Mouse (Mus musculus): Measurements from ENCODE around the gene Hist2h2be. TPM values are rescaled to one million over a fixed set of nuclear protein-coding genes. Genes with fewer than 3 reads are reported as not detected.
A peak's percentile ranks its signal among the peaks of the same experiment; 100 is the strongest.
"Not testable (repeated sequence)": the region's sequence is repeated elsewhere in the genome, so short reads cannot be mapped to it uniquely, and the experiment has no call there.

The Hist2h2be gene
- 6.8 and 8.6 TPM in 2 replicates for polyA plus RNA-seq (2014; fragmentation: Nextera tagmentation; extraction: Ambion mirVana)

GRCm38 (mm10) chr3:96220765-96221639, at the start of gene Hist2h2be, which contains the start of gene Hist2h2ac:
TSS of gene Hist2h2be (plus strand) at chr3:96221119.
TSS of gene Hist2h2ac (minus strand) at chr3:96220880.
- Histone ChIP-seq H3K27ac (ENCODE audit: low read depth, low read length) (peak within 1 kb of the TSS; percentile 97), H3K36me3 (ENCODE audit: control insufficient read depth, insufficient read depth, low read length) (no peaks in the 10 kb centered on the region), H3K27me3 (ENCODE audit: control insufficient read depth, insufficient read depth, low read length) (no peaks in the 10 kb centered on the region), H3K4me2 (ENCODE audit: low read depth) (peak within 1 kb of the TSS; percentile 61), H3K4me3 (ENCODE audit: low read depth, low read length) (peak within 1 kb of the TSS; percentile 47), H3K9ac (ENCODE audit: low read length) (peak within 1 kb of the TSS; percentile 71), H3K4me1 (ENCODE audit: control insufficient read depth, insufficient read depth, low read length) (peaks cover 20% of the 10 kb centered on the region), H3K9me3 (ENCODE audit: control insufficient read depth, low read length) (no peaks in the 10 kb centered on the region)
- under 1% methylated on average over 43 of the region's 43 CpGs for WGBS
- ATAC-seq (ENCODE audit: insufficient read depth, low FRiP score, low TSS enrichment) (peak; percentile 79), DNase-seq (ENCODE audit: low spot score) (peak; percentile 83)

- no peak for ATAC-seq (ENCODE audit: insufficient read depth, low FRiP score, low TSS enrichment)
- H3K27me3 ChIP-seq (ENCODE audit: control insufficient read depth, insufficient read depth, low read length), result no peaks in the 10 kb centered on the region
- no peaks in the 10 kb centered on the region for H3K36me3 ChIP-seq (ENCODE audit: control insufficient read depth, insufficient read depth, low read length)
- H3K4me3 ChIP-seq (ENCODE audit: low read depth, low read length), result peak overlapping the region; percentile 94
- H3K9ac ChIP-seq (ENCODE audit: low read length), result peak overlapping the region; percentile 95
- 25% methylated on average over 18 of the region's 18 CpGs for WGBS
- no peak for DNase-seq (ENCODE audit: low spot score)
- H3K4me1 ChIP-seq (ENCODE audit: control insufficient read depth, insufficient read depth, low read length), result peaks cover 12% of the 10 kb centered on the region
- H3K27ac ChIP-seq (ENCODE audit: low read depth, low read length), result peak overlapping the region; percentile 97
- H3K4me2 ChIP-seq (ENCODE audit: low read depth), result peak overlapping the region; percentile 94
- H3K9me3 ChIP-seq (ENCODE audit: control insufficient read depth, low read length), result no peaks in the 10 kb centered on the region
Observed at GRCm38 (mm10) chr3:96171583-96172196, 49.2 kb upstream of the Hist2h2be start.

GRCm38 (mm10) chr3:96172197-96173178, 48.4 kb upstream of the Hist2h2be start, which contains the start of gene Sf3b4:
TSS of gene Sf3b4 (plus strand) at chr3:96172332.
- H3K27ac ChIP-seq (ENCODE audit: low read depth, low read length), result peak within 1 kb of the TSS; percentile 97
- H3K36me3 ChIP-seq (ENCODE audit: control insufficient read depth, insufficient read depth, low read length), result peaks cover 1% of the 10 kb centered on the region
- H3K4me1 ChIP-seq (ENCODE audit: control insufficient read depth, insufficient read depth, low read length), result peaks cover 12% of the 10 kb centered on the region
- H3K27me3 ChIP-seq (ENCODE audit: control insufficient read depth, insufficient read depth, low read length), result no peaks in the 10 kb centered on the region
- WGBS, result under 1% methylated on average over 56 of the region's 58 CpGs
- no peaks in the 10 kb centered on the region for H3K9me3 ChIP-seq (ENCODE audit: control insufficient read depth, low read length)
- peak within 1 kb of the TSS; percentile 95 for H3K9ac ChIP-seq (ENCODE audit: low read length)
- peak within 1 kb of the TSS; percentile 94 for H3K4me2 ChIP-seq (ENCODE audit: low read depth)
- DNase-seq (ENCODE audit: low spot score) (peak; percentile 94), ATAC-seq (ENCODE audit: insufficient read depth, low FRiP score, low TSS enrichment) (peak; percentile 90)
- H3K4me3 ChIP-seq (ENCODE audit: low read depth, low read length), result peak within 1 kb of the TSS; percentile 94

GRCm38 (mm10) chr3:96173185-96173584, 47.7 kb upstream of the Hist2h2be start:
- Histone ChIP-seq H3K27ac (ENCODE audit: low read depth, low read length) (no peak overlapping the region), H3K9ac (ENCODE audit: low read length) (peak overlapping the region; percentile 95), H3K4me2 (ENCODE audit: low read depth) (peak overlapping the region; percentile 94), H3K4me1 (ENCODE audit: control insufficient read depth, insufficient read depth, low read length) (peaks cover 12% of the 10 kb centered on the region), H3K4me3 (ENCODE audit: low read depth, low read length) (peak overlapping the region; percentile 94), H3K9me3 (ENCODE audit: control insufficient read depth, low read length) (no peaks in the 10 kb centered on the region), H3K27me3 (ENCODE audit: control insufficient read depth, insufficient read depth, low read length) (no peaks in the 10 kb centered on the region), H3K36me3 (ENCODE audit: control insufficient read depth, insufficient read depth, low read length) (peaks cover 2% of the 10 kb centered on the region)
- no peak for DNase-seq (ENCODE audit: low spot score)
- no peak for ATAC-seq (ENCODE audit: insufficient read depth, low FRiP score, low TSS enrichment)
- 41% methylated on average over 7 of the region's 7 CpGs for WGBS

- H3K27ac ChIP-seq (ENCODE audit: low read depth, low read length); DNase-seq (ENCODE audit: low spot score); H3K36me3 ChIP-seq (ENCODE audit: control insufficient read depth, insufficient read depth, low read length); H3K9ac ChIP-seq (ENCODE audit: low read length); ATAC-seq (ENCODE audit: insufficient read depth, low FRiP score, low TSS enrichment); H3K9me3 ChIP-seq (ENCODE audit: control insufficient read depth, low read length); H3K4me3 ChIP-seq (ENCODE audit: low read depth, low read length); H3K4me2 ChIP-seq (ENCODE audit: low read depth); H3K27me3 ChIP-seq (ENCODE audit: control insufficient read depth, insufficient read depth, low read length): not testable (repeated sequence)
- peaks cover 12% of the 10 kb centered on the region for H3K4me1 ChIP-seq (ENCODE audit: control insufficient read depth, insufficient read depth, low read length)
- 93% methylated on average over 4 of the region's 4 CpGs for WGBS
Observed at GRCm38 (mm10) chr3:96174042-96174441, 46.9 kb upstream of the Hist2h2be start.

GRCm38 (mm10) chr3:96175251-96175650, 45.7 kb upstream of the Hist2h2be start:
- no peaks in the 10 kb centered on the region for H3K27me3 ChIP-seq (ENCODE audit: control insufficient read depth, insufficient read depth, low read length)
- WGBS, result 97% methylated on average over 6 of the region's 6 CpGs
- no peak overlapping the region for H3K4me3 ChIP-seq (ENCODE audit: low read depth, low read length)
- no peak for ATAC-seq (ENCODE audit: insufficient read depth, low FRiP score, low TSS enrichment)
- no peak overlapping the region for H3K27ac ChIP-seq (ENCODE audit: low read depth, low read length)
- peaks cover 2% of the 10 kb centered on the region for H3K36me3 ChIP-seq (ENCODE audit: control insufficient read depth, insufficient read depth, low read length)
- no peaks in the 10 kb centered on the region for H3K9me3 ChIP-seq (ENCODE audit: control insufficient read depth, low read length)
- H3K9ac ChIP-seq (ENCODE audit: low read length), result no peak overlapping the region
- no peak overlapping the region for H3K4me2 ChIP-seq (ENCODE audit: low read depth)
- H3K4me1 ChIP-seq (ENCODE audit: control insufficient read depth, insufficient read depth, low read length), result peaks cover 12% of the 10 kb centered on the region
- no peak for DNase-seq (ENCODE audit: low spot score)

GRCm38 (mm10) chr3:96178427-96178826, 42.5 kb upstream of the Hist2h2be start:
- ATAC-seq (ENCODE audit: insufficient read depth, low FRiP score, low TSS enrichment), result no peak
- DNase-seq (ENCODE audit: low spot score), result no peak
- Histone ChIP-seq H3K9me3 (ENCODE audit: control insufficient read depth, low read length) (no peaks in the 10 kb centered on the region), H3K4me3 (ENCODE audit: low read depth, low read length) (no peak overlapping the region), H3K4me1 (ENCODE audit: control insufficient read depth, insufficient read depth, low read length) (peaks cover 7% of the 10 kb centered on the region; the same call in 1 of the 2 replicates), H3K9ac (ENCODE audit: low read length) (no peak overlapping the region), H3K27ac (ENCODE audit: low read depth, low read length) (no peak overlapping the region), H3K27me3 (ENCODE audit: control insufficient read depth, insufficient read depth, low read length) (no peaks in the 10 kb centered on the region), H3K36me3 (ENCODE audit: control insufficient read depth, insufficient read depth, low read length) (peaks cover 2% of the 10 kb centered on the region), H3K4me2 (ENCODE audit: low read depth) (no peak overlapping the region)
- whole genome bisulfite sequencing, result 93% methylated on average over 4 of the region's 4 CpGs

GRCm38 (mm10) chr3:96178902-96179301, 42.0 kb upstream of the Hist2h2be start:
- WGBS, result 85% methylated on average over 2 of the region's 2 CpGs
- H3K9ac ChIP-seq (ENCODE audit: low read length), result no peak overlapping the region
- H3K9me3 ChIP-seq (ENCODE audit: control insufficient read depth, low read length), result no peaks in the 10 kb centered on the region
- ATAC-seq (ENCODE audit: insufficient read depth, low FRiP score, low TSS enrichment) (no peak), DNase-seq (ENCODE audit: low spot score) (no peak)
- H3K4me3 ChIP-seq (ENCODE audit: low read depth, low read length), result no peak overlapping the region
- H3K27me3 ChIP-seq (ENCODE audit: control insufficient read depth, insufficient read depth, low read length), result no peaks in the 10 kb centered on the region
- no peak overlapping the region for H3K27ac ChIP-seq (ENCODE audit: low read depth, low read length)
- peaks cover 2% of the 10 kb centered on the region for H3K36me3 ChIP-seq (ENCODE audit: control insufficient read depth, insufficient read depth, low read length)
- H3K4me1 ChIP-seq (ENCODE audit: control insufficient read depth, insufficient read depth, low read length), result peaks cover 6% of the 10 kb centered on the region; the same call in 1 of the 2 replicates
- H3K4me2 ChIP-seq (ENCODE audit: low read depth), result no peak overlapping the region
